Mouse (Mus musculus) forebrain, embryonic 13.5 days (tissue): ENCODE results near the gene Gm17727. TPM values are rescaled to one million over a fixed set of nuclear protein-coding genes. Genes with fewer than 3 reads are reported as not detected.
"Not testable (repeated sequence)": the region's sequence is repeated elsewhere in the genome, so short reads cannot be mapped to it uniquely, and the experiment has no call there.

Experiments
- ATAC-seq: fragments of 200-750 bp; cut with Nextera tagmentation; 2 replicates; pipeline ENCODE4 v1.8.0; 2017
- H3K27ac ChIP-seq: fragments of 300-500 bp; sonication (generic); 2 replicates; pipeline ENCODE4 v1.5.1; 2015; ENCODE audit warnings: inconsistent platforms, mild to moderate bottlenecking, moderate library complexity
- H3K27me3 ChIP-seq: fragments of 300-500 bp; sonication (generic); 2 replicates; pipeline ENCODE4 v1.6.1; 2015; ENCODE audit warnings: mild to moderate bottlenecking, inconsistent platforms
- H3K36me3 ChIP-seq: fragments of 300-500 bp; sonication (generic); 2 replicates; pipeline ENCODE4 v1.6.1; 2015; ENCODE audit warnings: mild to moderate bottlenecking, inconsistent platforms; ENCODE audit not compliant: poor library complexity, severe bottlenecking
- H3K4me1 ChIP-seq: fragments of 300-500 bp; sonication (generic); 2 replicates; pipeline ENCODE4 v1.6.1; 2015; ENCODE audit warnings: inconsistent platforms
- H3K4me2 ChIP-seq: fragments of 300-500 bp; sonication (generic); 2 replicates; pipeline ENCODE4 v1.6.1; 2015; ENCODE audit warnings: inconsistent platforms, mild to moderate bottlenecking, moderate library complexity
- H3K4me3 ChIP-seq: fragments of 300-500 bp; sonication (generic); 2 replicates; pipeline ENCODE4 v1.5.1; 2015; ENCODE audit warnings: mild to moderate bottlenecking, inconsistent platforms
- H3K9ac ChIP-seq: fragments of 300-500 bp; sonication (generic); 2 replicates; pipeline ENCODE4 v1.6.1; 2015; ENCODE audit warnings: mild to moderate bottlenecking, inconsistent platforms
- H3K9me3 ChIP-seq: fragments of 300-500 bp; sonication (generic); replicated peaks from 2 replicates; pipeline ENCODE4 v1.6.1; 2016; ENCODE audit warnings: inconsistent platforms
- WGBS: fragments of 180-500 bp; shearing (Covaris S2); methylation state at CpG from one replicate; pipeline ENCODE4 v1.1.7; 2015; 5-methylcytosine and 5-hydroxymethylcytosine counted together
- polyA plus RNA-seq: library from polyadenylated mRNA; unstranded; fragments of >200 nt; fragmentation: Nextera tagmentation; extraction: Ambion mirVana; gene quantifications from 2 replicates; pipeline ENCODE4 v1.2.1, GENCODE M21; 2015

Gene Gm17727
- not detected in 2 replicates for polyA plus RNA-seq

DNA sequence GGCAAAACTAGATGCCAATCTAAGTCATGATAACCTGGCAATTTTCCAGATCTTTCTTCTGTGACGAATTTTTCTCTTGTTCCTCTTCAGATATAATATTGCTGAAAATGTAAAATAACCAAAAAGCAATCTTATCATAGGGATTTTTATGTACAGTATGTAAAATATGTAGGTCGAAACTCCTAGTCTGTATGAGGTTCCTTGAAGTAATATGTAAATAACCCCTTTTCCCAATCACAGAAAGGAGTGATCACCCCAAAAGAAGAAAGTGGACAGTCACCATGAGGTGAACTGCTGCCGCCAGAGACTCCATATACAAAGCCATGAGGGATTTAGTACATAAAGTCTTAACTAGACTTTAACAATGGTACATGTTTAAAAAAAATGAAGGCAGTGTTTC, at the start of gene Gm17727:
TSS of gene Gm17727 (minus strand) at position 101 of the 400 bp plus-strand sequence.
- no peaks in the 10 kb centered on the region for H3K36me3 ChIP-seq
- H3K4me3 ChIP-seq: no peak within 1 kb of the TSS
- ATAC-seq: no peak
- no peak within 1 kb of the TSS for H3K4me2 ChIP-seq
- H3K4me1 ChIP-seq: no peaks in the 10 kb centered on the region
- WGBS: 67% methylated on average over 3 of the region's 3 CpGs
- no peak within 1 kb of the TSS for H3K27ac ChIP-seq
- no peak within 1 kb of the TSS for H3K9ac ChIP-seq
- H3K27me3 ChIP-seq: no peaks in the 10 kb centered on the region
- peaks cover 20% of the 10 kb centered on the region for H3K9me3 ChIP-seq

DNA sequence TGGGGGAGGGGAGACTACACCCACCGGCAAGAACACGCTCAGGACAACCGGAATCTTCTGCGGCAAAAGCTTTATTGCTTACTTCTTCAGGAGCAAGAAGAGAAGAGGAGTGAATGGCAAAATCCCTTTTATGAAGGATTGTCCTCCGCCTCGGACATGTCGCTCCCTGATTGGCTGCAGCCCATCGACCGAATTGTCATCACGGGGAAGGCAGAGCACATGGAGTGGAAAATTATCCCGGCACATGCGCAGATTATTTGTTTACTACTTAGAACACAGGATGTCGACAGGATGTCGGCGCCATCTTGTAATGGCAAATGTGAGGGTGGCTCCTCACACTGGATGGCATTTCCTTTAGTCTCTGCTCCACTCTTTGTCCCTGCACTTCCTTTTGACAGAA, 40.0 kb upstream of the Gm17727 start:
- H3K4me2 ChIP-seq, H3K9ac ChIP-seq, H3K4me3 ChIP-seq, ATAC-seq, H3K27me3 ChIP-seq, H3K4me1 ChIP-seq, H3K36me3 ChIP-seq, H3K27ac ChIP-seq: not testable (repeated sequence)
- peaks cover 12% of the 10 kb centered on the region for H3K9me3 ChIP-seq
- 91% methylated on average over 15 of the region's 15 CpGs for WGBS

- ATAC-seq: no peak
- Histone ChIP-seq H3K27me3 (no peaks in the 10 kb centered on the region), H3K9ac (no peak overlapping the region), H3K9me3 (peaks cover 33% of the 10 kb centered on the region), H3K36me3 (no peaks in the 10 kb centered on the region), H3K27ac (no peak overlapping the region), H3K4me2 (no peak overlapping the region), H3K4me1 (no peaks in the 10 kb centered on the region), H3K4me3 (no peak overlapping the region)
These were observed 20.2 kb upstream of the Gm17727 start for GRCm38 (mm10) chr9:35798146-35798545.

- no peaks in the 10 kb centered on the region for H3K36me3 ChIP-seq
- H3K27me3 ChIP-seq: no peaks in the 10 kb centered on the region
- no peak for ATAC-seq
- peaks cover 23% of the 10 kb centered on the region for H3K9me3 ChIP-seq
- H3K4me1 ChIP-seq: no peaks in the 10 kb centered on the region
- no peak within 1 kb of the TSS for H3K9ac ChIP-seq
- H3K4me3 ChIP-seq: no peak within 1 kb of the TSS
- H3K27ac ChIP-seq: no peak within 1 kb of the TSS
- no peak within 1 kb of the TSS for H3K4me2 ChIP-seq
- 88% methylated on average over 3 of the region's 3 CpGs for WGBS
These were observed 12.1 kb upstream of the Gm17727 start, which contains the start of the genes Gm27235 and D730048I06Rik for GRCm38 (mm10) chr9:35790001-35790400. Gene Gm27235, minus strand, starts transcription at chr9:35790101. Gene D730048I06Rik, minus strand, starts transcription at chr9:35790112.

DNA sequence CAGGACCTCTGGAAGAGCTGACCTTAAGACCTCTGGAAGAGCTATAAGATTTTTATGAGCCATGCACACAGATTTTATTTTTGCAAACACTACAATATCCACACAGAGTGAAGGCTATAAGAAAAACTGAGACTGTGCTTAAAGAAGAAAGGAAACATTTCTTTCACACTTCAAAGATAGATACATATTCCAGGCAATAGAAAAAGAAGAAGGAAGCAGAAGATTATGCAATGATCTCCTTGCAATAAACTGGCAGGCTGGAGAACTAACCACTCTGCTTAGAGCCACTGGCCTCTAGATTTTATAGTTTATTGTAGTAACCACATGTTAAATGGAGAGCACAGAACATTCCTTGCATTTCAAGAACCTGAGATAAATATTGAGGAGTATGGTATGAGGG, 21.1 kb downstream of the Gm17727 start:
- Histone ChIP-seq H3K27ac (no peak overlapping the region), H3K4me2 (no peak overlapping the region), H3K4me1 (no peaks in the 10 kb centered on the region), H3K9me3 (peaks cover 8% of the 10 kb centered on the region; the same call in 1 of the 2 replicates), H3K9ac (no peak overlapping the region), H3K4me3 (no peak overlapping the region), H3K36me3 (no peaks in the 10 kb centered on the region), H3K27me3 (no peaks in the 10 kb centered on the region)
- no peak for ATAC-seq

DNA sequence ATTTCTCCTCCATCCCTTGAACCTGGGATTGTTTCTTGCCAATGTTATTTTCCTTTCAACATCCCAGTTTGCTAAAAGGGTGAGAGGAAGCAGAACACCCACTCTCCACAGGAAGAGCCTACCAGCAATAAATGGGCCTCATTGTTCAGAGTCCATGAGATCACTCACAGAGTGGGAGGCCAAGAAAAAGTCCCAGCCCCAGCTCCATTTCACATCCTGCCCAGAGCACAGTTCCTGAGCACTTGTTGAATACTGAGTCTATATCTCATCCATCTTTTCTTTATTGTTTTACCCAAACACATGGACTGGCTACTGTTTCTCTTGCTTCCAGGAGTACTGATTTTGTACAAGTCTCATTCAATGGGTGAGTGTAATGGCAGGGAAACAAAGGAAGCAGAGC, 37.2 kb downstream of the Gm17727 start, which contains the start of gene Gm17677:
TSS of gene Gm17677 (plus strand) at position 301 of the 400 bp plus-strand sequence.
- H3K4me1 ChIP-seq: no peaks in the 10 kb centered on the region
- no peak for ATAC-seq
- H3K4me2 ChIP-seq: no peak within 1 kb of the TSS
- H3K4me3 ChIP-seq: no peak within 1 kb of the TSS
- H3K36me3 ChIP-seq: no peaks in the 10 kb centered on the region
- H3K9me3 ChIP-seq: peaks cover 12% of the 10 kb centered on the region; the same call in 1 of the 2 replicates
- no peaks in the 10 kb centered on the region for H3K27me3 ChIP-seq
- no peak within 1 kb of the TSS for H3K9ac ChIP-seq
- H3K27ac ChIP-seq: no peak within 1 kb of the TSS

Other genes with a start within 250 kb of the Gm17727 start
- gene Ddx25, start 219.6 kb downstream of the Gm17727 start, polyA plus RNA-seq: 13.2 and 14.9 TPM in 2 replicates
- 19.3 and 20.0 TPM in 2 replicates for gene Pus3, start 219.5 kb downstream of the Gm17727 start, polyA plus RNA-seq
- 1.6 and 2.1 TPM in 2 replicates for gene Pate2, start 207.8 kb downstream of the Gm17727 start, polyA plus RNA-seq
- 29.0 and 29.7 TPM in 2 replicates for gene Hyls1, start 207.7 kb downstream of the Gm17727 start, polyA plus RNA-seq
- gene Pate4, start 166.2 kb downstream of the Gm17727 start, polyA plus RNA-seq: not detected in 2 replicates
- not detected in 2 replicates for gene Pate3, start 129.9 kb downstream of the Gm17727 start, polyA plus RNA-seq
- not detected in 2 replicates for gene Pate1, start 90.7 kb downstream of the Gm17727 start, polyA plus RNA-seq
- not detected in 2 replicates for gene Gm17677, start 37.1 kb downstream of the Gm17727 start, polyA plus RNA-seq
- not detected in 2 replicates for gene Gm27235, start 12.0 kb upstream of the Gm17727 start, polyA plus RNA-seq
- not detected in 2 replicates for gene D730048I06Rik, start 12.0 kb upstream of the Gm17727 start, polyA plus RNA-seq
- gene 9230110F15Rik, start 66.0 kb upstream of the Gm17727 start, polyA plus RNA-seq: not detected in 2 replicates
- gene 9230113P08Rik, start 130.3 kb upstream of the Gm17727 start, polyA plus RNA-seq: not detected in 2 replicates